Mouse (Mus musculus) heart, embryonic 10.5 days (tissue): Measurements from ENCODE around the gene Acot7. TPM values are rescaled to one million over a fixed set of nuclear protein-coding genes. Genes with fewer than 3 reads are reported as not detected.

Source experiments
- DNase-seq: peaks from one replicate; pipeline ENCODE4 v3.0.0-alpha.2; 2017; ENCODE audit warnings: low spot score
- H3K27ac ChIP-seq: fragments of 300-500 bp; sonication (generic); 2 replicates; pipeline ENCODE4 v1.5.1; 2016; ENCODE audit warnings: mild to moderate bottlenecking
- H3K27me3 ChIP-seq: fragments of 300-500 bp; sonication (generic); 2 replicates; pipeline ENCODE4 v1.6.1; 2016; ENCODE audit warnings: mild to moderate bottlenecking; ENCODE audit not compliant: poor library complexity, insufficient read depth, severe bottlenecking
- H3K36me3 ChIP-seq: fragments of 300-500 bp; sonication (generic); 2 replicates; pipeline ENCODE4 v1.6.1; 2016; ENCODE audit warnings: mild to moderate bottlenecking, moderate library complexity
- H3K4me1 ChIP-seq: fragments of 300-500 bp; sonication (generic); 2 replicates; pipeline ENCODE4 v1.6.1; 2016; ENCODE audit warnings: mild to moderate bottlenecking
- H3K4me3 ChIP-seq: fragments of 300-500 bp; sonication (generic); 2 replicates; pipeline ENCODE4 v1.5.1; 2016; ENCODE audit warnings: mild to moderate bottlenecking, moderate library complexity
- H3K9me3 ChIP-seq: fragments of 300-500 bp; sonication (generic); 2 replicates; pipeline ENCODE4 v1.6.1; 2016; ENCODE audit warnings: mild to moderate bottlenecking, moderate library complexity
- WGBS: fragments of 180-500 bp; shearing (Covaris S2); methylation state at CpG from one replicate; pipeline ENCODE4 v1.1.7; 2016; 5-methylcytosine and 5-hydroxymethylcytosine counted together
- polyA plus RNA-seq: library from polyadenylated mRNA; unstranded; fragments of >200 nt; fragmentation: Nextera tagmentation; extraction: Ambion mirVana; gene quantifications from 2 replicates; pipeline ENCODE4 v1.2.1, GENCODE M21; 2016

The Acot7 gene
- polyA plus RNA-seq, 1 experiment from 2014 or later = 48.9 TPM

DNA sequence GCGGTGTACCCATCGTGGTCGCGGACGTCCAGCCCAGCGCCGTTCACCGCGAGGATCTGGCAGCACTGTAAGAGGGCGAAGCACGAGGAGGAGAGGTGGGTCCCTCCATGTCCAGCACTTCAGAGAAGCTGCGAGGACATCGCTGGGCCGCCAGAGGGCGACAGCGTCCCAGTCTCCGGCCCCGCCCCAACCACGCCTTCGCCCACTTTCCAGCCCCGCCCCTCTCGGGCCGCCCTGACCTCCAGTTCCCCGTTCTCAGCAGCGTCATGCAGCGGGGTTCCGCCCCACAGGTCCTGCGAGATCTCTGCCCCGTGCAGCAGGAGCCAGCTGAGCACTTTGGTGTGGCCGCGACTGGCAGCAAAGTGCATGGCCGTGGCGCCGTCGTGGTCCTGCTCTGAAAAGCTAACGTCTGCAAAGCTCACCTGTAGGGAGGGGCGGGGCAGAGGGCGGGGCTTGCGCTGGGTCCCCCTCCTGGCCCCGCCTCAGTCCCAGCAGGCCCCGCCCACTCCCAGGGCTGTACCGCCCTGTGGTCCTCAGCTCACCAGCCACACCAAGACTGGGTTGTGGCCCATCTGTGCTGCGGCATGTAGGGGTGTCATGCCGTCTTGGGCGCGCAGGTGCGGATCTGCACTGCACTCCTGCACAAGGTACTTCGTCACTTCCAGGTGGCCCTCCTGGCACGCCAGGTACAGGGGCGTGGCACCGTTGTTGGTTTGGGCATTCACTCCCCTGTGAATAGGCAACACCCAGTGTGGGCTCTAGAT, 39.3 kb upstream of the Acot7 start:
- 3% methylated on average over 51 of the region's 51 CpGs for WGBS
- peak; percentile 95 for DNase-seq
- Histone ChIP-seq H3K27me3 (peaks cover 70% of the 10 kb centered on the region), H3K9me3 (no peaks in the 10 kb centered on the region), H3K27ac (no peak overlapping the region), H3K4me3 (peak overlapping the region; percentile 61), H3K36me3 (no peaks in the 10 kb centered on the region), H3K4me1 (peaks cover 10% of the 10 kb centered on the region)

DNA sequence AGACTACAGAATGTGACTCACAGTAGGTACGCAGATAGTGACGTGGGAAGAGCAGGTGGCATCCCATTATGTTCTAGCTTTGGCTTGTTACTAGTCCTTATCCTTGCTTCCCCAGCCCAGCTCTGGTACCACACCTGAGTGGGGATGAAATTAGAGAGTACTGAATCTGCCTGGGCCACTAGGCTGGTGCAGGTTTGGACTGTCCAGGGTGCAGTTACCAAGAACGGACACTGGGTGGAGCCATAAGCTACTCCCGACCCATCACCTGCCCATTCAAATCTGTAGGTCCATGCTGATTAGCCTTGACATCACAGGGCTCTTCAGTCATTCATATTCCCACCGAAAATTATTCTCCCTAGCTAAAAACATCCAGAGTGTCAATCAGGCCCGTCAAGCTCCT, 37.5 kb upstream of the Acot7 start:
- WGBS = 29% methylated on average over 6 of the region's 6 CpGs
- DNase-seq = no peak
- no peaks in the 10 kb centered on the region for H3K36me3 ChIP-seq
- peaks cover 10% of the 10 kb centered on the region for H3K4me1 ChIP-seq
- H3K9me3 ChIP-seq = no peaks in the 10 kb centered on the region
- H3K27ac ChIP-seq = no peak overlapping the region
- no peak overlapping the region for H3K4me3 ChIP-seq
- H3K27me3 ChIP-seq = peaks cover 63% of the 10 kb centered on the region

DNA sequence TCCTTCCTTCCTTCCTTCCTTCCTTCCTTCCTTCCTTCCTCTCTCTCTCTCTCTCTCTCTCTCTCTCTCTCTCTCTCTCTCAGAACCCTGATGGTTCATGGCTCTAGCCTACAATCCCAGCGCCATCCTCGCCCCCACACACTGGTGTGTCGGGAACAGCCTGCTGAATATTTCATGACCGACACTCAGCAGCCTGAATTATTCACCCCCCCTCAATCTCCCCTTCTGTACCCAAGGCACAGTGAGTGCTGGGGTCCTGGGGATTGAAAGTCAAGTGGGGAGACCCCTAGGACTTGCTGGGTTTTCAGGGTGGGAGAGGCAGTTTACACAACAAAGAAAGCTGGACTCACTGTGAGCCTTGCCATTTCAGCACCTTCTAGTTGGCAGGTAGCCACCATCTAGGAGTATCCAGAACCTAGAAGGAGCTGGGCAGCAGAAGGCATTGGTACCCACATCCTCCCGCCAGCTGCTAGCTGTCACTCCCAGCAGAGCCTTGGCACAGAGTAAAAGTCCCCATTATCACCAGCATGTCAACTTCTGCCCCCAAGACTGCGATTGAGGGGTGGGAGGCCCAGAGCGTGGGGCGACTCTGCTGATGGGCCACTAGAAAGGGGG, 36.3 kb upstream of the Acot7 start:
- H3K27ac ChIP-seq = no peak overlapping the region
- peaks cover 64% of the 10 kb centered on the region for H3K27me3 ChIP-seq
- 76% methylated on average over 8 of the region's 8 CpGs for WGBS
- peaks cover 10% of the 10 kb centered on the region for H3K4me1 ChIP-seq
- H3K36me3 ChIP-seq = no peaks in the 10 kb centered on the region
- H3K9me3 ChIP-seq = no peaks in the 10 kb centered on the region
- H3K4me3 ChIP-seq = no peak overlapping the region
- DNase-seq = no peak

DNA sequence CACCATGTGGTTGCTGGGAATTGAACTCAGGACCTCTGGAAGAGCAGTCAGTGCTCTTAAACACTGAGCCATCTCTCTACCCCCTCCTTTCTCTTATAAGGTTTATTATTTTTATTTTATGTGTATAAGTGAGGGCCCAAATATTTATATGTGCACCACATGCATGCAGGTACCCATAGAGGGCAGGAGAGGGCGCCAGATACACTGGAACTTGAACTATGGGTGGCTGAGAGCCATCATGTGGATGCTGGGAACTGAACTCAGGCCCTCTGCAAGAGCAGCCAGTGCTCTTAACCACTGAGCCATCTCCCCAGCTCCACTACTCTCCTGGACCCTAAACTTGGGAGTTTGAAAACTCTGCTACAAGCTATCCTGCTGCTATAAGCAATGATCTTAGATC, 34.3 kb upstream of the Acot7 start:
- Histone ChIP-seq H3K9me3 (no peaks in the 10 kb centered on the region), H3K4me1 (peaks cover 4% of the 10 kb centered on the region), H3K36me3 (no peaks in the 10 kb centered on the region), H3K27ac (no peak overlapping the region), H3K4me3 (no peak overlapping the region), H3K27me3 (peaks cover 72% of the 10 kb centered on the region)
- WGBS = 36% methylated on average over 1 of the region's 1 CpGs
- no peak for DNase-seq

DNA sequence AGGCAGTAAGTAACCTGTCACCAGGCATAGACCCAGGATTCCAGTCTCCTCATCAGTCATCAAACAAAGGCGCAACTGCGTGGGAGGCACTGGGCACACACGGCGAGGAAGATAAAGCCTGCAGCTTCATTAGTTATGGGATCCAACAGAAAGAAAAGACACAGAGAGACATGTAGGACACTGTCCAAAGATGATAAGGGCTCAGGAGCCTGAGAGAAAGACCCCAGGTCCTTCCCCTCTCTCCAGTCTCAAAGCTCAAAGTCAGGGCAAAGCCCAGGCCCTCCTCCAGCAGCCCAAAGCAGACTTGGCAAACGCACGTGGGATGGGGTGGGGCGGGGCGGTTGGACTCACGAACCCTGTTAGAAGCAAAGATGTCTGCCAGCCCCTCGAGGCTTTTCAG, 32.5 kb upstream of the Acot7 start:
- peaks cover 86% of the 10 kb centered on the region for H3K27me3 ChIP-seq
- no peaks in the 10 kb centered on the region for H3K36me3 ChIP-seq
- H3K27ac ChIP-seq = no peak overlapping the region
- no peak for DNase-seq
- H3K9me3 ChIP-seq = no peaks in the 10 kb centered on the region
- peaks cover 7% of the 10 kb centered on the region; the same call in 1 of the 2 replicates for H3K4me1 ChIP-seq
- no peak overlapping the region for H3K4me3 ChIP-seq
- 71% methylated on average over 10 of the region's 10 CpGs for WGBS

DNA sequence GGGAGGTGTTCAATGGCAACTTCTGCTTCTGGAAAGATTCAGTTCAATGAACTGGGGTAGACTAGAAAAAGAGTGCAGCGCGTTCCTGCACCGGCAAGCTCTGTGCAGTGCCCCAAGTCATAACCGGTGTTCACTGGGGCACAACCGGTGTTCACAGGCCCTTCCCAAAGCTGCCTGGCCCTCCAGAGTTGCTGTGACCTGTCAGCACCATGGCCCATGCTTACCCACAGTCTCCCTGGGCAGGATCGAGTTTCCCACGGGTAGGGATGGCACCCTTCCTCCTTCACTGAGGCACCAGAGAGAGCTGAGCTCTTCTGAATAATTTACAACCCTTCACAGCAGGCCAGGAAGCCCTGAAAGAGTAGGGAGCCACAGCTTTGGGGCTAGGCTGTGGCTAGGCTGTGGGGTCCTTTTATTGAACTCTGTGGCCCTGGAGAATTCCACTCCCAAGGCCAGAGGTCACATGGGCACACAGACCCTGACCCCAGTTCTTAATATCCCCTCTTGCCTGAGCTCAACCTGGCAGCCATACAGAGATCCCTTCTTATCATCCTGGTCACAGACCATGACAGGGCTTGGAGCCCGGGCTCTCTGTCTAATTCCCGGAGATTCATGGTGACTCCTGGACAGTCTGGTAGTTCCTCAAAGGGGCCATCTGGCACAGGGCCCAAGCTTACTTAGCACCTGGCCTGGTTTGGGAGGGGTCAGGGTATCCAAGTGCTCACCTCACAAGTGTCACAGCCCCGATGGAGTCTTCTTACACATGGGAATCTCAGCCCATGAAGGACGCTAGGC, 31.7 kb upstream of the Acot7 start:
- H3K9me3 ChIP-seq = no peaks in the 10 kb centered on the region
- H3K36me3 ChIP-seq = no peaks in the 10 kb centered on the region
- no peak for DNase-seq
- WGBS = 66% methylated on average over 11 of the region's 11 CpGs
- H3K4me3 ChIP-seq = no peak overlapping the region
- H3K27me3 ChIP-seq = peaks cover 86% of the 10 kb centered on the region
- no peak overlapping the region for H3K27ac ChIP-seq
- peaks cover 12% of the 10 kb centered on the region; the same call in 1 of the 2 replicates for H3K4me1 ChIP-seq

DNA sequence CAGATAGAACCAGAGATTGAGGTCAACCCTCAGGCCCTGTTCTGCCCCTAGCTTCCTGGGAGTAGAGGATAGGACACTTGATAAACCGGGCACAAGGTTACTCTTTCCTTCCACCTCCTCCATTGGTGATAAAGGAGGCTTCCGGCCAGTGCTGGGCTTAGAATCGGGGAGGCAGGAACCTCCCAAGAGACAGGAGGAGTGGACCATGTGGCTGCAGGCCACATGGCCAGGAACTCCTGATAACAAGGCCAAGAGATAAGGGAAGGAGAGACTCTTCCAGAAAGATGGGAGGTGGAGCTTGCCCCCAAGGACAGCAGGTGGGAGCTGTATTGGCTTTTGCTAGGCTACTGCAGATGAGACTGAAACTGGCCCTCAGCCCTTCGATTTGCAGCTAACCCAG, 27.4 kb upstream of the Acot7 start:
- H3K27me3 ChIP-seq = peaks cover 99% of the 10 kb centered on the region
- no peak overlapping the region for H3K4me3 ChIP-seq
- no peaks in the 10 kb centered on the region for H3K9me3 ChIP-seq
- no peaks in the 10 kb centered on the region for H3K36me3 ChIP-seq
- peaks cover 36% of the 10 kb centered on the region for H3K4me1 ChIP-seq
- 37% methylated on average over 4 of the region's 4 CpGs for WGBS
- no peak overlapping the region for H3K27ac ChIP-seq
- no peak for DNase-seq

DNA sequence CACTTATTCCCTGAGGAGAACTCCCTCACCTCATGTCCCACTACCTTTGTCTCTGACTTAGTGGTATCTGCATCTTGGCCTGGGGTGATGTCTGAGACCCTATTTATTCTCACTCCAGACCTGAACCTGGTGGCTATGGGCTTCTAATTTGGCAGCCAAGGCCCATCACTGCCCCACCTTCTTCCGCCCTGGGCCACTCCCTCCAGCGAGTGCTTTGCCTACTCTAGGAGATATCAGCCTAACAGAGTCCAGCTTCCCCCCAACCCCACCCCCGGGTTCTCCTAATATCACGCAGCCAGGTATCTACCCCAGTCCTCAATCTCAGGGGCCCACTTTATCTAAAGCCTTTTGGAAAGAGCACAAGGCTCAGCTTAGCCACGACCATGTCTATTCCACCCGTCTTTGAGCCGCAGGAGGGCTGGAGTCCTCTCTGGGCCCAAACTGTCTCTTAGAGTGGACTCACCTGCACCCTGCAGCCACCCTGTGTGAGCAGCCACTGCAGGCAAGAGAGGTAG, 26.4 kb upstream of the Acot7 start:
- Histone ChIP-seq H3K9me3 (no peaks in the 10 kb centered on the region), H3K27ac (peak overlapping the region; percentile 49), H3K27me3 (peaks cover 95% of the 10 kb centered on the region), H3K4me3 (peak overlapping the region; percentile 68), H3K36me3 (no peaks in the 10 kb centered on the region), H3K4me1 (peaks cover 36% of the 10 kb centered on the region)
- 15% methylated on average over 7 of the region's 7 CpGs for WGBS
- DNase-seq = no peak

DNA sequence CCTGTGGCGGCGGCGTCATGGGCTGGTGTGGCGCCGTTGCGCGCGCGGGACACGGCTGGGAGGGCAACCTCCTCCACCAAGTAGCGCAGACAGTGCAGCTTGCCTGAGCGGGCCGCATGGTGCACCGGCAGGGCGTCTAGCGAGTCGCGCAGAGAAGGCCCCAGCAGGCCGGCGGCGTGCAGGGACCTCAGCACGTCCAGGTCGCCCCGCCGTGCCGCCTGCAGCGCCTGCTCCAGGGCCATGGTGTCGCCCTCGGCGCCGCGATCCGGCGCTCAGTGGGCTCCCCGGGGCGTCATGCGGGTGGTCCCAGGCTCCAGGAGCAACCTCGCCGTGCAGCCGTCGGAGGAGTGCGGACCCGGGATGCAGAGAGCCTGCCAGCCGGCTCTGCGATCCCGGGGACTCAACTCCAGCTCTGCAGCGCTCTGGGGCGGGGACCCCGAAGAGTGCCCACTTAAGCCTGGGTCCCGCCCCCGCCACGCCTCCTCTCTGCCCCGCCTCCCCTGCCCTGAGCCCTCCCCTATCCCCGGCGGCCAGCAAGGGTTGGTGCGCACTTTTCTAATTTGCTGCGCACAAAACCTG, 25.9 kb upstream of the Acot7 start, which contains the start of gene Espn:
Gene Espn, minus strand, starts transcription at position 406 of the 579 bp plus-strand sequence.
- peak; percentile 90 for DNase-seq
- Histone ChIP-seq H3K27me3 (peaks cover 94% of the 10 kb centered on the region), H3K36me3 (no peaks in the 10 kb centered on the region), H3K4me3 (peak within 1 kb of the TSS; percentile 68), H3K4me1 (peaks cover 36% of the 10 kb centered on the region), H3K9me3 (no peaks in the 10 kb centered on the region), H3K27ac (peak within 1 kb of the TSS; percentile 49)
- under 1% methylated on average over 57 of the region's 57 CpGs for WGBS

DNA sequence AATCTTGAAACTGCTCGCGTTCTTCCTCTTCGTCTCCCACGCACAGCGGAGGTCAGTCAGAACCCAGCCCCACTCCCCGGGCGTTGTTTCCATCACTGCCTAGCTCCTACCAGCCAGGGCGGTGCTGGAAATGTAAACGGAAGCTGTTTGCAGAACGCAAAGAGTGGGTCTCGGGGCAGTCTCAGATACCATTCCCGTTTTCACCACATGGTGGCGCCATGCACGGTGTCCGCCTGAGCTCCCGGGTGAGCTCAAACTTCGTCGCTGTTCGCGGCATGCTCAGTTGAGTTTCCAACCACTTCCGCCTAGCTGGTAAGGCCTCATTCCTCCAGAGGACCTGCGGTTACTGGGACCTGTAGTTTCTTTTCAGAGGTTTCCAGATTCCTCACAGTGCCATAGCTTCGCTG, 24.2 kb upstream of the Acot7 start:
- 3% methylated on average over 23 of the region's 23 CpGs for WGBS
- no peaks in the 10 kb centered on the region for H3K9me3 ChIP-seq
- H3K27ac ChIP-seq = no peak overlapping the region
- peaks cover 45% of the 10 kb centered on the region for H3K4me1 ChIP-seq
- peak; percentile 88 for DNase-seq
- H3K36me3 ChIP-seq = no peaks in the 10 kb centered on the region
- peak overlapping the region; percentile 46 for H3K4me3 ChIP-seq
- peaks cover 95% of the 10 kb centered on the region for H3K27me3 ChIP-seq

DNA sequence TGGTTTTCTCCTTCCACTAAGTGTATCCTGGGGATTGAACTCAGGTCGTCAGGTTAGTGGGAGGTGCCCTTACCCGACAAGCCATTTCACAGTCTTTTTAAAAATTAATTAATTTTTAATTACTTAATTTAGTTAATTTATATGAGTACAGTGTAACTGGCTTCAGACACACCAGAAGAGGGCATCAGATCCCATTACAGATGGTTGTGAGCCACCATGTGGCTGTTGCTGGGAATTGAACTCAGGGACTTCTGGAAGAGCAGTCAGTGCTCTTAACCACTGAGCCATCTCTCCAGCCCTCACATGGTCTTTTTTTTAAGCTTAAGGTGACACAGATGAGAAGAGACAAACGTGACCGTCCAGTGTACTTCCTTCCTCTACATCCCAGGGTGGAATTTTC, 22.9 kb upstream of the Acot7 start:
- H3K4me1 ChIP-seq = peaks cover 53% of the 10 kb centered on the region
- WGBS = 70% methylated on average over 4 of the region's 4 CpGs

DNA sequence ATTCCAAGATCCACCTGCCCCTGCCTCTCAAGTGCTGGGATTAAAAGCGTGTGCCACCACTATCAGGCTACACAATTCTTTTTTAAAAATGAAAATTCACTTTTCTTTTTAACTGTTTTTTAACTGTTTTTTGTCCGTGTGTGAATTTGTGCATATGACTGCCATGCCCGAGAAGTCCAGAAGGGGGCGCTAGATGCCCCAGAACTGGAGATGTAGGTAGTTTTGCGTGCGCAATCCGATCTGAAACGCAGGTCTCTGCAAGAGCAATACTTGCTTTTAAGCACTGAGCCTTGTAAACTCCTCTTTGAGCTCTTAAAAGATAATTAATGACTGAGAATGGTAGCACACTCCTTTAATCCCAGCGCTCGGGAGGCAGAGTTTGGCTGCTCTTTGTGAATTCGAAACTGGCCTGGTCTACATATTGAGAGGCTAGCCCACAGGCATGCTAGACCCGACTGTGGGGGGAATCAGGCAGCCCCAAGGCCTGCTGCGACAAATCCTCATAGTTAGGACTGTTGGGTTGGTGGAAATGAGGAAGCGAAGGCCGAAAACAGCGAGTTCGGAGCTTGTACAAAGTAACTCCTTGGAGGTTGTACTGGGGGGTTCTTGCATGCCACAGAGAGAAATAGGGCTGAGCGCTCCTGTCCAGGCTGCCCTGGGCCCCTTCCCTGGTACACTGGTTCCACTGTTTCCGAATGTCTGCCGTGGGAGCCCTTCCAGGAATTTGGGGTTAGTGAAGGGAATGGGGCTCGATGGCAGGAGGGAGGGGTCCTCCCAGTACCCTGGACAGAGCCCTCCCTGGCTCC, 20.0 kb upstream of the Acot7 start:
- Histone ChIP-seq H3K4me1 (peaks cover 29% of the 10 kb centered on the region), H3K4me3 (peak overlapping the region; percentile 47), H3K27ac (no peak overlapping the region), H3K36me3 (no peaks in the 10 kb centered on the region), H3K27me3 (peaks cover 95% of the 10 kb centered on the region), H3K9me3 (no peaks in the 10 kb centered on the region)
- no peak for DNase-seq
- WGBS = 17% methylated on average over 21 of the region's 21 CpGs

More for the DNA sequence above, 22.9 kb upstream of the Acot7 start:
- DNase-seq = no peak
- peaks cover 95% of the 10 kb centered on the region for H3K27me3 ChIP-seq
- no peaks in the 10 kb centered on the region for H3K9me3 ChIP-seq
- H3K36me3 ChIP-seq = no peaks in the 10 kb centered on the region
- H3K4me3 ChIP-seq = no peak overlapping the region
- no peak overlapping the region for H3K27ac ChIP-seq
